Comparison of ENCODE assay signal across 8 mouse cellular contexts in the genomic region with DNA sequence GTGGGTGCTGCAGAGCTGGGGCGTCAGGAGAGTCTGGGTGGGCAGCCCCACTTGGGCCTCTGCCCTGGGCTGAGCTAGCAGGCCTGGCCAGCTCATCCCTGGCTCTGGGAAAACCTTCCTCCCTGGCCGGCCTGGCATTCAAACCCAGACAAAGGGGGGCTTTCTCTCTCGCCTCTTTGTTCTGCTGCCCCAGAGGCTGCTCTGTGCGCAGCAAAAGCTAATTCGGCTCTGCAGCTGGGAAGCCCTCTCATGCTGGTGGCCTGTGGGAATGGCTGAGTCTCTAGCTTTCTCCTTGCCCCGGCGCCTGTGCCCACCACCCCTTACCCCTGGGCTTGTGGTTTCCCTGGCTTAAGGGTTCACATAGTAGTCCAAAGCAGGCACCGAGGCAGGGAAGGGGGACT. TPM values are rescaled to one million over a fixed set of nuclear protein-coding genes. Genes with fewer than 3 reads are reported as not detected.
DNase-seq lines count a peak whose midpoint lies in the region; ATAC-seq and TF ChIP-seq lines count a peak whose summit lies in the region.

No protein-coding gene starts in this region.

- TF ChIP-seq POLR2A in bone marrow macrophage, adult 2 months (IDR thresholded peaks at IDR 0.05; ENCODE audit: borderline replicate concordance, low read depth, low read length): no peak

- peaks cover 81% of the 10 kb centered on the region for H3K4me1 ChIP-seq in heart, embryonic 13.5 days
- peaks cover 54% of the 10 kb centered on the region for H3K4me1 ChIP-seq in bone marrow macrophage, adult 2 months (ENCODE audit: control insufficient read depth, insufficient read depth, low read length)
- peaks cover 41% of the 10 kb centered on the region for H3K4me1 ChIP-seq in forebrain, postnatal 0 days (ENCODE audit: insufficient read depth)
- H3K4me1 ChIP-seq in midbrain, embryonic 12.5 days: peaks cover 68% of the 10 kb centered on the region

- intact Hi-C loops in heart, postnatal 10 days (cut with DNase I): loop anchor here (2.0 kb wide), 1 partner anchor 56 kb away; no protein-coding TSS in a partner anchor
- intact Hi-C loops in gastrocnemius, postnatal 36 days (cut with DNase I): no loop called here

- H3K36me3 ChIP-seq in heart, embryonic 13.5 days: peaks cover 65% of the 10 kb centered on the region
- peaks cover 22% of the 10 kb centered on the region; the same call in 1 of the 2 replicates for H3K36me3 ChIP-seq in forebrain, postnatal 0 days (ENCODE audit: insufficient read depth)
- peaks cover 61% of the 10 kb centered on the region for H3K36me3 ChIP-seq in midbrain, embryonic 12.5 days

- peak overlapping the region; percentile 99 for H3K9ac ChIP-seq in heart, embryonic 13.5 days
- H3K9ac ChIP-seq in forebrain, postnatal 0 days: peak overlapping the region; percentile 14; the same call in 1 of the 2 replicates
- peak overlapping the region; percentile 99 for H3K9ac ChIP-seq in midbrain, embryonic 12.5 days (replicated peaks)

- TF ChIP-seq CTCF in bone marrow macrophage, adult 2 months (IDR thresholded peaks at IDR 0.05; ENCODE audit: low read depth, low read length): no peak
- TF ChIP-seq CTCF in forebrain, postnatal 0 days (IDR thresholded peaks at IDR 0.05; ENCODE audit: low read depth): no peak

- H3K27me3 ChIP-seq in heart, embryonic 13.5 days (replicated peaks): no peaks in the 10 kb centered on the region
- H3K27me3 ChIP-seq in forebrain, postnatal 0 days (ENCODE audit: insufficient read depth, low read length): no peaks in the 10 kb centered on the region
- H3K27me3 ChIP-seq in midbrain, embryonic 12.5 days: no peaks in the 10 kb centered on the region

- H3K27ac ChIP-seq in heart, embryonic 13.5 days (replicated peaks): peak overlapping the region; percentile 24; the same call in 1 of the 2 replicates
- peak overlapping the region; percentile 99 for H3K27ac ChIP-seq in bone marrow macrophage, adult 2 months (ENCODE audit: insufficient read depth, low read depth, low read length)
- peak overlapping the region; percentile 54 for H3K27ac ChIP-seq in forebrain, postnatal 0 days (ENCODE audit: low read depth, low read length)
- peak overlapping the region; percentile 97 for H3K27ac ChIP-seq in midbrain, embryonic 12.5 days (replicated peaks)

- no peak for DNase-seq in heart, postnatal 10 days
- no peak for DNase-seq in forebrain, postnatal 0 days
- DNase-seq in gastrocnemius, postnatal 4 days (ENCODE audit: low spot score in 2 of 2): no peak
- DNase-seq in gastrocnemius, postnatal 36 days: no peak

- H3K4me2 ChIP-seq in heart, embryonic 13.5 days: peak overlapping the region; percentile 88
- peak overlapping the region; percentile 93 for H3K4me2 ChIP-seq in forebrain, postnatal 0 days (ENCODE audit: low read depth)
- H3K4me2 ChIP-seq in midbrain, embryonic 12.5 days (replicated peaks): peak overlapping the region; percentile 94

- WGBS in heart, embryonic 13.5 days: 77% methylated on average over 8 of the region's 8 CpGs
- 11% methylated on average over 8 of the region's 8 CpGs for WGBS in forebrain, postnatal 0 days
- 14% methylated on average over 8 of the region's 8 CpGs for WGBS in midbrain, embryonic 12.5 days

- no peak for ATAC-seq in heart, embryonic 13.5 days (ENCODE audit: extremely low read depth, insufficient number of reproducible peaks, low FRiP score, low TSS enrichment)
- peak; percentile 34 for ATAC-seq in forebrain, postnatal 0 days
- peak; percentile 51 for ATAC-seq in midbrain, embryonic 12.5 days (ENCODE audit: low FRiP score, low read depth)
- ATAC-seq in monocyte, adult 5-6 weeks (replicated peaks; ENCODE audit: insufficient number of reproducible peaks, low FRiP score, low TSS enrichment, poor library complexity, severe bottlenecking): no peak

- 0 out of 2 replicates have a peak overlapping the region, but pooled peaks have one; percentile 79 for H3K4me3 ChIP-seq in heart, embryonic 13.5 days
- H3K4me3 ChIP-seq in bone marrow macrophage, adult 2 months (ENCODE audit: insufficient read depth, low read length): peak overlapping the region; percentile 62
- H3K4me3 ChIP-seq in forebrain, postnatal 0 days (ENCODE audit: low read depth, low read length): peak overlapping the region; percentile 9; the same call in 1 of the 2 replicates
- peak overlapping the region; percentile 66 for H3K4me3 ChIP-seq in midbrain, embryonic 12.5 days

- H3K9me3 ChIP-seq in heart, embryonic 13.5 days: no peaks in the 10 kb centered on the region
- no peaks in the 10 kb centered on the region for H3K9me3 ChIP-seq in forebrain, postnatal 0 days (ENCODE audit: low read length)
- no peaks in the 10 kb centered on the region for H3K9me3 ChIP-seq in midbrain, embryonic 12.5 days

RNA-seq across cellular contexts. Expression of a gene that starts 5.7 kb away (rescaled TPM):
- polyA plus RNA-seq in heart, embryonic 13.5 days (2015; fragmentation: Nextera tagmentation; extraction: Ambion mirVana): 13.2 and 13.9 TPM in 2 replicates
- total RNA-seq in heart, postnatal 10 days (2021): 10 to 100 TPM; 49.9 to 50.6 TPM
- 66.3 and 69.0 TPM in 2 replicates for polyA plus RNA-seq in bone marrow macrophage, adult 2 months (2012; ENCODE audit: insufficient read depth, insufficient read length, missing spikeins)
- 68.6 and 76.5 TPM in 2 replicates for total RNA-seq in forebrain, postnatal 0 days (2014; rRNA removed)
- 25.9 and 28.2 TPM in 2 replicates for polyA plus RNA-seq in forebrain, postnatal 0 days (2015; fragmentation: Nextera tagmentation; extraction: Ambion mirVana)
- 38.5 and 53.9 TPM in 2 replicates for polyA plus RNA-seq in midbrain, embryonic 12.5 days (2016; fragmentation: Nextera tagmentation; extraction: Ambion mirVana)
- 35.4 to 50.0 TPM (median 39.9 TPM) in 3 replicates for total RNA-seq in monocyte, adult 5-6 weeks (2017)
- 10 to 100 TPM; 40.4 to 41.4 TPM for total RNA-seq in gastrocnemius, postnatal 4 days (2021)
- 10 to 100 TPM; 19.0 to 19.2 TPM for total RNA-seq in gastrocnemius, postnatal 36 days (2021)

Comparison
In these comparisons a context has a peak if more than half of its experiments do, and no peak if none do; other contexts are left out.
1. ATAC-seq: peak in forebrain, postnatal 0 days (single experiment) and midbrain, embryonic 12.5 days (single experiment); none in heart, embryonic 13.5 days (single experiment) and monocyte, adult 5-6 weeks (single experiment).
2. H3K27ac ChIP-seq: peak in every context shown above with its lines; median percentile 99 in bone marrow macrophage, adult 2 months; 97 in midbrain, embryonic 12.5 days; 54 in forebrain, postnatal 0 days; 24 in heart, embryonic 13.5 days.
3. H3K4me3 ChIP-seq: peak in every context shown above with its lines; median percentile 79 in heart, embryonic 13.5 days; 66 in midbrain, embryonic 12.5 days; 62 in bone marrow macrophage, adult 2 months; 9 in forebrain, postnatal 0 days.
4. H3K9ac ChIP-seq: peak in every context shown above with its lines; median percentile 99 in heart, embryonic 13.5 days; 99 in midbrain, embryonic 12.5 days; 14 in forebrain, postnatal 0 days.
5. Peak in every context shown above with its lines, with median percentiles within 50 percentile points of each other: H3K4me2 ChIP-seq.